ENCODE assay signal across 19 mouse cellular contexts in genomic region chr9:37025913-37026312, GRCm38 (mm10).
DNase-seq lines count a peak whose midpoint lies in the region; ATAC-seq and TF ChIP-seq lines count a peak whose summit lies in the region.
"Had no signal": no experiment of that assay in that cellular context is flagged by ENCODE, and none has a peak within 500 bp of the region (broad histone marks: within the 10 kb centered on the region; RNA-seq: fewer than 3 reads in every experiment).

No protein-coding gene starts in this region.

- H3K27me3 ChIP-seq in midbrain, embryonic 10.5 days (ENCODE audit: low read depth, poor library complexity, severe bottlenecking) = no peaks in the 10 kb centered on the region
- no peaks in the 10 kb centered on the region for H3K27me3 ChIP-seq in midbrain, embryonic 16.5 days (ENCODE audit: control insufficient read depth, insufficient read depth, low read depth, low read length)
- H3K27me3 ChIP-seq in forebrain, postnatal 0 days (ENCODE audit: insufficient read depth, low read length) = no peaks in the 10 kb centered on the region
- no peaks in the 10 kb centered on the region for H3K27me3 ChIP-seq in hindbrain, postnatal 0 days (ENCODE audit: insufficient read depth, low read length)
- H3K27me3 ChIP-seq in neural tube, embryonic 13.5 days = no peaks in the 10 kb centered on the region
- H3K27me3 ChIP-seq: embryonic facial prominence, embryonic 15.5 days had no signal

- TF ChIP-seq CTCF in forebrain, postnatal 0 days (IDR thresholded peaks at IDR 0.05; ENCODE audit: low read depth) = no peak
- TF ChIP-seq CTCF in hindbrain, postnatal 0 days (IDR thresholded peaks at IDR 0.05; ENCODE audit: low read depth) = no peak

- no peaks in the 10 kb centered on the region for H3K36me3 ChIP-seq in midbrain, embryonic 10.5 days
- H3K36me3 ChIP-seq in midbrain, embryonic 16.5 days (ENCODE audit: control insufficient read depth, insufficient read depth, low read length) = no peaks in the 10 kb centered on the region
- no peaks in the 10 kb centered on the region for H3K36me3 ChIP-seq in forebrain, postnatal 0 days (ENCODE audit: insufficient read depth)
- H3K36me3 ChIP-seq in hindbrain, postnatal 0 days (ENCODE audit: insufficient read depth, low read length) = no peaks in the 10 kb centered on the region
- H3K36me3 ChIP-seq in neural tube, embryonic 13.5 days = no peaks in the 10 kb centered on the region
- H3K36me3 ChIP-seq: embryonic facial prominence, embryonic 15.5 days had no signal

- H3K9me3 ChIP-seq in midbrain, embryonic 10.5 days (replicated peaks) = no peaks in the 10 kb centered on the region
- no peaks in the 10 kb centered on the region for H3K9me3 ChIP-seq in midbrain, embryonic 16.5 days (replicated peaks; ENCODE audit: control insufficient read depth, low read length, poor library complexity, severe bottlenecking)
- no peaks in the 10 kb centered on the region for H3K9me3 ChIP-seq in forebrain, postnatal 0 days (ENCODE audit: low read length)
- H3K9me3 ChIP-seq in hindbrain, postnatal 0 days (ENCODE audit: low read length) = no peaks in the 10 kb centered on the region
- H3K9me3 ChIP-seq in neural tube, embryonic 13.5 days = no peaks in the 10 kb centered on the region
- H3K9me3 ChIP-seq: embryonic facial prominence, embryonic 15.5 days had no signal

- H3K4me1 ChIP-seq in midbrain, embryonic 10.5 days = peaks cover 73% of the 10 kb centered on the region
- peaks cover 43% of the 10 kb centered on the region for H3K4me1 ChIP-seq in midbrain, embryonic 16.5 days (ENCODE audit: control insufficient read depth, insufficient read depth, low read length)
- H3K4me1 ChIP-seq in forebrain, postnatal 0 days (ENCODE audit: insufficient read depth) = peaks cover 7% of the 10 kb centered on the region; the same call in 1 of the 2 replicates
- H3K4me1 ChIP-seq in hindbrain, postnatal 0 days (ENCODE audit: insufficient read depth, low read length) = peaks cover 8% of the 10 kb centered on the region; the same call in 1 of the 2 replicates
- peaks cover 80% of the 10 kb centered on the region for H3K4me1 ChIP-seq in neural tube, embryonic 13.5 days (replicated peaks)

- no peak overlapping the region for H3K4me2 ChIP-seq in midbrain, embryonic 16.5 days (ENCODE audit: low read length)
- H3K4me2 ChIP-seq in forebrain, postnatal 0 days (ENCODE audit: low read depth) = no peak overlapping the region
- H3K4me2 ChIP-seq in hindbrain, postnatal 0 days (ENCODE audit: low read depth, low read length) = no peak overlapping the region
- no peak overlapping the region for H3K4me2 ChIP-seq in neural tube, embryonic 13.5 days
- H3K4me2 ChIP-seq: embryonic facial prominence, embryonic 15.5 days had no signal

- 55% methylated on average over 3 of the region's 3 CpGs for WGBS in midbrain, embryonic 10.5 days
- 12% methylated on average over 3 of the region's 3 CpGs for WGBS in midbrain, embryonic 16.5 days
- WGBS in forebrain, postnatal 0 days = 19% methylated on average over 3 of the region's 3 CpGs
- WGBS in hindbrain, postnatal 0 days = 30% methylated on average over 3 of the region's 3 CpGs
- 6% methylated on average over 3 of the region's 3 CpGs for WGBS in neural tube, embryonic 13.5 days

- no peak overlapping the region for H3K4me3 ChIP-seq in midbrain, embryonic 10.5 days
- H3K4me3 ChIP-seq in midbrain, embryonic 16.5 days (ENCODE audit: low read depth, low read length) = no peak overlapping the region
- no peak overlapping the region for H3K4me3 ChIP-seq in forebrain, postnatal 0 days (ENCODE audit: low read depth, low read length)
- H3K4me3 ChIP-seq in hindbrain, postnatal 0 days (ENCODE audit: low read length) = no peak overlapping the region
- H3K4me3 ChIP-seq in neural tube, embryonic 13.5 days = no peak overlapping the region
- H3K4me3 ChIP-seq: embryonic facial prominence, embryonic 15.5 days had no signal

- no peak for DNase-seq in midbrain, embryonic 10.5 days (ENCODE audit: low spot score)
- peak; percentile 34 for DNase-seq in forebrain, postnatal 0 days
- no peak for DNase-seq in hindbrain, postnatal 0 days (ENCODE audit: low spot score)
- no peak for DNase-seq in embryo, embryonic 9.5 days (ENCODE audit: extremely low spot score)
- no peak for DNase-seq in spleen, postnatal 4 days (ENCODE audit: low spot score in 2 of 2)
- DNase-seq in B cell, adult 2 months = no peak
- DNase-seq: adrenal gland, adult 8-10 months; cerebellum, adult 9-10 months; gastrocnemius, postnatal 36 days; layer of hippocampus, postnatal 36 days; left cerebral cortex, postnatal 4 days; lung, adult 18-20 months; retina, postnatal 1 day; right cerebral cortex, postnatal 4 days; thymus, adult 18-20 months had no signal

- H3K27ac ChIP-seq in midbrain, embryonic 10.5 days (replicated peaks) = peak overlapping the region; percentile 78
- no peak overlapping the region; the same call in 1 of the 2 replicates for H3K27ac ChIP-seq in midbrain, embryonic 16.5 days (ENCODE audit: low read length)
- H3K27ac ChIP-seq in forebrain, postnatal 0 days (ENCODE audit: low read depth, low read length) = peak overlapping the region; percentile 6; the same call in 1 of the 2 replicates
- H3K27ac ChIP-seq in hindbrain, postnatal 0 days = peak overlapping the region; percentile 6; the same call in 1 of the 2 replicates
- peak overlapping the region; percentile 84 for H3K27ac ChIP-seq in neural tube, embryonic 13.5 days (replicated peaks)
- H3K27ac ChIP-seq: embryonic facial prominence, embryonic 15.5 days had no signal

- no peak for ATAC-seq in midbrain, embryonic 16.5 days
- ATAC-seq in forebrain, postnatal 0 days = peak; percentile 66
- ATAC-seq in hindbrain, postnatal 0 days = no peak
- peak; percentile 40 for ATAC-seq in neural tube, embryonic 13.5 days (ENCODE audit: low read depth)
- ATAC-seq: inflammation-experienced regulatory T-cells, adult 6 months had no signal

- no peak overlapping the region for H3K9ac ChIP-seq in midbrain, embryonic 16.5 days (ENCODE audit: low read depth, low read length)
- H3K9ac ChIP-seq in forebrain, postnatal 0 days = no peak overlapping the region
- H3K9ac ChIP-seq in hindbrain, postnatal 0 days (replicated peaks; ENCODE audit: low read length) = no peak overlapping the region
- no peak overlapping the region for H3K9ac ChIP-seq in neural tube, embryonic 13.5 days
- H3K9ac ChIP-seq: embryonic facial prominence, embryonic 15.5 days had no signal

Comparison
In these comparisons a context has a peak if more than half of its experiments do, and no peak if none do; other contexts are left out.
1. ATAC-seq: peak in forebrain, postnatal 0 days (single experiment) and neural tube, embryonic 13.5 days (single experiment); none in midbrain, embryonic 16.5 days (single experiment) and hindbrain, postnatal 0 days (single experiment).